Mouse (Mus musculus) neural tube, embryonic 13.5 days (tissue): Measurements from ENCODE around the gene Gm3636. TPM values are rescaled to one million over a fixed set of nuclear protein-coding genes. Genes with fewer than 3 reads are reported as not detected.
A peak's percentile ranks its signal among the peaks of the same experiment; 100 is the strongest.
"Not testable (repeated sequence)": the region's sequence is repeated elsewhere in the genome, so short reads cannot be mapped to it uniquely, and the experiment has no call there.

ENCODE experiments used
- ATAC-seq: fragments of 200-750 bp; cut with Nextera tagmentation; 2 replicates; pipeline ENCODE4 v1.8.0; 2017; ENCODE audit warnings: low read depth, mild to moderate bottlenecking, moderate TSS enrichment, moderate library complexity
- H3K27ac ChIP-seq: fragments of 300-500 bp; sonication (generic); replicated peaks from 2 replicates; pipeline ENCODE4 v1.5.1; 2015; ENCODE audit warnings: moderate library complexity, mild to moderate bottlenecking, inconsistent platforms
- H3K27me3 ChIP-seq: fragments of 300-500 bp; sonication (generic); 2 replicates; pipeline ENCODE4 v1.6.1; 2015; ENCODE audit warnings: mild to moderate bottlenecking, inconsistent platforms
- H3K36me3 ChIP-seq: fragments of 300-500 bp; sonication (generic); 2 replicates; pipeline ENCODE4 v1.6.1; 2015; ENCODE audit warnings: mild to moderate bottlenecking, inconsistent platforms
- H3K4me1 ChIP-seq: fragments of 300-500 bp; sonication (generic); replicated peaks from 2 replicates; pipeline ENCODE4 v1.6.1; 2015; ENCODE audit warnings: inconsistent platforms
- H3K4me2 ChIP-seq: fragments of 300-500 bp; sonication (generic); 2 replicates; pipeline ENCODE4 v1.6.1; 2015; ENCODE audit warnings: inconsistent platforms, mild to moderate bottlenecking, moderate library complexity
- H3K4me3 ChIP-seq: fragments of 300-500 bp; sonication (generic); 2 replicates; pipeline ENCODE4 v1.5.1; 2015; ENCODE audit warnings: mild to moderate bottlenecking, inconsistent platforms
- H3K9ac ChIP-seq: fragments of 300-500 bp; sonication (generic); 2 replicates; pipeline ENCODE4 v1.6.1; 2015; ENCODE audit warnings: moderate library complexity, mild to moderate bottlenecking, inconsistent platforms
- H3K9me3 ChIP-seq: fragments of 300-500 bp; sonication (generic); 2 replicates; pipeline ENCODE4 v1.6.1; 2016; ENCODE audit warnings: inconsistent platforms
- WGBS: fragments of 180-500 bp; shearing (Covaris S2); methylation state at CpG from one replicate; pipeline ENCODE4 v1.1.7; 2015; 5-methylcytosine and 5-hydroxymethylcytosine counted together
- polyA plus RNA-seq: library from polyadenylated mRNA; unstranded; fragments of >200 nt; fragmentation: Nextera tagmentation; extraction: Ambion mirVana; gene quantifications from 2 replicates; pipeline ENCODE4 v1.2.1, GENCODE M21; 2015

Gene Gm3636
- polyA plus RNA-seq: 13.6 and 14.4 TPM in 2 replicates

DNA sequence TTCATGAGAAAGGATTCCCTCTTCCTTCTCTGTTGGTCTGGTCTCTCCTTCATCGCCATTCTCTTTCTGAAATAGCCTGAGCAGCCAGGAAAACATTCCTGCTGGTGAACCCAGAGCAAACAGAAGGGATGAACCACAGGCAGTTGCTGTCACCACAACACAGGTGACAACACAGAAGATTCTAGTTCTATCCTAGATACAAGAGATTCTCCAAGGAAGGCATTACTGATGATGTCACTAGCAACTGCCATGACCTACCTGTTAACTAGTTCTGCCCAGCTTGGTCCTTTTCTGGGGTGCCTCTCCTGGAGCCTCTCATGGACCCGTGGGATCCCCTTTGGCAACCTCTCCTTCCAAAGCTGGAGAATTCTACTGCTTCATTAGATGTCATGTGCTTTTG, at the start of gene Gm3636:
TSS of gene Gm3636 (minus strand) at position 101 of the 400 bp plus-strand sequence.
- not testable (repeated sequence) for H3K9me3 ChIP-seq, H3K27ac ChIP-seq, H3K9ac ChIP-seq, H3K36me3 ChIP-seq, H3K4me1 ChIP-seq, H3K4me2 ChIP-seq, H3K27me3 ChIP-seq, ATAC-seq, H3K4me3 ChIP-seq
- no CpG with 5 or more reads among the region's 2 CpGs for WGBS

- 80% methylated on average over 1 of the region's 1 CpGs for WGBS
- not testable (repeated sequence) for H3K4me2 ChIP-seq, H3K27me3 ChIP-seq, H3K9me3 ChIP-seq, H3K36me3 ChIP-seq, H3K4me1 ChIP-seq, ATAC-seq, H3K9ac ChIP-seq, H3K4me3 ChIP-seq, H3K27ac ChIP-seq
Observed at GRCm38 (mm10) chr14:6774311-6774710, 32.2 kb upstream of the Gm3636 start, which contains the start of gene Gm8362. Gene Gm8362 (minus strand): TSS chr14:6774411.

DNA sequence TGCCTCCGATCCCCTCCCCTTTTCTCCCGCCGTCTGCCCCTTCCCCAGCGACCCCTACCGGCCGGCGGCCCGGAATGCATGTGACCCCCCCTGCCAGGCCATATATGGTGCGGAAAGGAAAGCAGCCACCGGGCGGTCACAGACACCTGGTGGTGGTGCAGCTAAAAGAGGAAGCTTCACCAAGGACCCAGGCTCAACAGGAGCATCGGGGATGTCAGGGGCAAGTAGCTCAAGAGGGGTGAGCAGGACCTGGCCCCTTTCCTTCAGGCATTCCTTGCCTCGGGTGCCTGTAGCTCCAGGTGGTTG, 15.1 kb upstream of the Gm3636 start:
- H3K4me1 ChIP-seq, H3K27me3 ChIP-seq, H3K9ac ChIP-seq, H3K36me3 ChIP-seq, H3K9me3 ChIP-seq, ATAC-seq, H3K27ac ChIP-seq: not testable (repeated sequence)
- Histone ChIP-seq H3K4me2 (peak overlapping the region; percentile 54), H3K4me3 (peak overlapping the region; percentile 46)
- 0% methylated on average over 5 of the region's 13 CpGs for WGBS

DNA sequence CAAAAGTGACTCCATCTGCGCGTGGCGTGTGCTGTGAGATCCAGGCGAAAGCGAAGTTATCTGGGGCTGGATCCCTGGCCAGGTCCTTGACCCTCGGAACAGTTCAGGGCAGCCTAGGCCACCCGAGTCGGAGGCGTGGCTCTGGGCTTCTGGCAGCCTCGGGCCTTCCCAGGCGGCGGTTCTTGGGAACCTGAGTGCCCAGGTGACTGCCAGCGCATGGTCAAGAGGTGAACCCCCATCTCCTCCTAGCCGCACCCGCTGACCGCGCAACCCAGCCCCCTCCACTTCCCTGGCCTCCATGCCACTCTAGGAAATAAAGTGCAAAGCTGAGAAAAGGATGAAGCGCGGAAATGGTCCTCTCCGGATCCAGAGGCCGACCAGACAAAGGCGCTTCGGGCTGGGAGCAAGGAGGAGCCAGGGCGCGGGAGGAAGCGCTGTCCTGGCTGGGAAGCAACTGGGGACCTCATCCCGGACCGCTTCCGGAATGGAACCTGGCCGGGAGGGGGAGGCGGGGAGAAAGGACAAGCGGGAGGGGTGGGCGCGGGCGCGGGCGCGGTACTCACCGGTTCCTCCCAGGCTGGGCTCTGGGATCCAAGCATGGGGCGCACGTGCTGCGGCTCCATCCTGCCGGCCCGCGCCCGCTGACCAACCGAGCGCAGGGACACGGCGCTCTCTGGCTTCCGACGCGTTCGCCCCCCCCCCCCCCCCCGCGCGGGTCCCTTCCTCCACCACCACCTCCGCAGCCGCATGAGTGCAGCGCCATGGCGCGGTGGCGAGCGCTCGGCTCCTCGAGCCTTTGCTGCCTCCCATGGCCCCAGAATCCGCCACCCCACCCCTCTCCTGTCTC, 14.5 kb upstream of the Gm3636 start:
- Histone ChIP-seq H3K4me2 (peak overlapping the region; percentile 54), H3K4me3 (peak overlapping the region; percentile 46), H3K9ac (peak overlapping the region; percentile 65)
- not testable (repeated sequence) for H3K9me3 ChIP-seq, ATAC-seq, H3K36me3 ChIP-seq, H3K27me3 ChIP-seq, H3K4me1 ChIP-seq, H3K27ac ChIP-seq
- WGBS: 2% methylated on average over 26 of the region's 67 CpGs

DNA sequence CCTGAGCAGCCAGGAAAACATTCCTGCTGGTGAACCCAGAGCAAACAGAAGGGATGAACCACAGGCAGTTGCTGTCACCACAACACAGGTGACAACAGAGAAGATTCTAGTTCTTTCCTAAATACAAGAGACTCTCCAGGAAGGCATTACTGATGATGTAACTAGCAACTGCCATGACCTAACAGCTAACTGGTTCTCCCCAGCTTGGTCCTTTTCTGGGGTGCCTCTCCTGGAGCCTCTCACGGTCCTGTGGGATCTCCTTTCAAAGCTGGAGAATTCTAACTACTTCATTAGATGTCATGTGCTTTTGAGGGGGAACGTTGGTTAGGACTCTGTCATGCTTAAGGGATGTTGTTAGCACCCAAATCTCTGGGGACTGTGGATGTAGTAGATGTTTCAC, 22.0 kb downstream of the Gm3636 start, which contains the start of gene Gm8050:
TSS of gene Gm8050 (minus strand) at position 101 of the 400 bp plus-strand sequence.
- not testable (repeated sequence) for H3K9ac ChIP-seq, H3K4me3 ChIP-seq, H3K4me2 ChIP-seq, H3K9me3 ChIP-seq, H3K36me3 ChIP-seq, H3K4me1 ChIP-seq, H3K27ac ChIP-seq, H3K27me3 ChIP-seq, ATAC-seq
- WGBS: 67% methylated on average over 1 of the region's 2 CpGs

Other genes starting within 250 kb of the Gm3636 start
- gene Gm8356, start 205.0 kb downstream of the Gm3636 start, polyA plus RNA-seq: not detected in 2 replicates
- not detected in 2 replicates for gene Gm3629, start 151.7 kb downstream of the Gm3636 start, polyA plus RNA-seq
- 0.46 TPM in 1 of 2 replicates, not detected in the other for gene Gm3460, start 119.9 kb downstream of the Gm3636 start, polyA plus RNA-seq
- not detected in 2 replicates for gene Gm10251, start 58.2 kb downstream of the Gm3636 start, polyA plus RNA-seq
- not detected in 2 replicates for gene Gm8050, start 22.1 kb downstream of the Gm3636 start, polyA plus RNA-seq
- gene Gm8362, start 32.1 kb upstream of the Gm3636 start, polyA plus RNA-seq: not detected in 2 replicates
- not detected in 2 replicates for gene Gm3642, start 98.0 kb upstream of the Gm3636 start, polyA plus RNA-seq
- gene Gm3667, start 147.6 kb upstream of the Gm3636 start, polyA plus RNA-seq: 5.4 and 6.9 TPM in 2 replicates
- gene Gm6356, start 231.5 kb upstream of the Gm3636 start, polyA plus RNA-seq: not detected in 2 replicates